Mouse (Mus musculus): ENCODE data around the gene Cfl1.

DNA sequence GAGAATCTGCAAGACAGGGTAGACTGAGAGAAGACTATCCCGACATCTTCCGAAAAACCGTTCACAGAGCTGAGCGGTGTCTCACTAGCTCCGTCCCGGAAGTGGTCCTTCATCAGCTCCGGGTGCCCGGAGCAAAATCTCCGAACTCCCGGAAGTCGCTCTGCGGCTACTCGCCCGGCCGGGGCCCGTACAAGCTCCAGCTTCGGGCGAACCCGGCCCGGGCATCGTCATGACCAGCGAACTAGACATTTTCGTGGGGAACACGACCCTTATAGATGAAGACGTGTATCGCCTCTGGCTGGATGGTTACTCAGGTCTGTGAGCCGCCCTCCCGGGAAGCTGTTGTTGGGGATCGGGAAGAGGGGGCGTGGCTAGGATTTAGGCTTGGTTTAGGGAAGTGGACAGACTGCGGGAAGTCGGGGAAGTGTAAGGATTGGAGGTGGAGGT is 29.8 kb upstream of the Cfl1 start, which contains the start of gene Fibp:
- peak; percentile 78 for TF ChIP-seq POLR2A (IDR thresholded peaks at IDR 0.05; ENCODE audit: borderline replicate concordance, extremely low read depth, low read depth, low read length)
- TF ChIP-seq CTCF (IDR thresholded peaks at IDR 0.05; ENCODE audit: insufficient read depth, low read length), result no peak

Measured in lung, adult 2 months (tissue).